Mouse (Mus musculus) lung, postnatal 0 days (tissue): Measurements from ENCODE around the gene Susd3. TPM values are rescaled to one million over a fixed set of nuclear protein-coding genes. Genes with fewer than 3 reads are reported as not detected.
A peak's percentile ranks its signal among the peaks of the same experiment; 100 is the strongest.

Source experiments
- ATAC-seq: fragments of 200-750 bp; cut with Nextera tagmentation; 2 replicates; pipeline ENCODE4 v1.8.0; 2017; ENCODE audit warnings: moderate library complexity
- DNase-seq: peaks from one replicate; pipeline ENCODE4 v3.0.0-alpha.2; 2016; ENCODE audit warnings: low spot score
- H3K27ac ChIP-seq: fragments of 300-500 bp; sonication (generic); 2 replicates; pipeline ENCODE4 v1.5.1; 2014; ENCODE audit warnings: antibody characterized with exemption, mild to moderate bottlenecking, low read length, mixed read lengths
- H3K27me3 ChIP-seq: fragments of 300-500 bp; sonication (generic); replicated peaks from 2 replicates; pipeline ENCODE4 v1.6.1; 2014; ENCODE audit warnings: low read length, mixed read lengths; ENCODE audit not compliant: insufficient read depth
- H3K36me3 ChIP-seq: fragments of 300-500 bp; sonication (generic); 2 replicates; pipeline ENCODE4 v1.6.1; 2014; ENCODE audit warnings: low read length, mixed read lengths; ENCODE audit not compliant: insufficient read depth
- H3K4me1 ChIP-seq: fragments of 300-500 bp; sonication (generic); 2 replicates; pipeline ENCODE4 v1.6.1; 2014; ENCODE audit warnings: antibody characterized with exemption, low read depth, low read length, mixed read lengths; ENCODE audit not compliant: insufficient read depth
- H3K4me2 ChIP-seq: fragments of 300-500 bp; sonication (generic); replicated peaks from 2 replicates; pipeline ENCODE4 v1.6.1; 2014; ENCODE audit warnings: low read depth, mild to moderate bottlenecking, low read length, moderate library complexity, mixed read lengths
- H3K4me3 ChIP-seq: fragments of 300-500 bp; sonication (generic); 2 replicates; pipeline ENCODE4 v1.5.1; 2014; ENCODE audit warnings: low read depth, low read length
- H3K9ac ChIP-seq: fragments of 300-500 bp; sonication (generic); replicated peaks from 2 replicates; pipeline ENCODE4 v1.6.1; 2014; ENCODE audit warnings: low read depth, mild to moderate bottlenecking
- H3K9me3 ChIP-seq: fragments of 300-500 bp; sonication (generic); 2 replicates; pipeline ENCODE4 v1.6.1; 2016; ENCODE audit warnings: low read length, mixed read lengths
- CTCF ChIP-seq: IDR thresholded peaks from 2 replicates; pipeline ENCODE4 v1.5.1; 2016; ENCODE audit warnings: antibody characterized with exemption, mild to moderate bottlenecking
- EP300 ChIP-seq: IDR thresholded peaks from 2 replicates; pipeline ENCODE4 v1.6.1; 2016; ENCODE audit warnings: antibody characterized with exemption, mild to moderate bottlenecking, control low read depth
- WGBS: fragments of 180-500 bp; shearing (Covaris S2); extraction: QIAGEN DNeasy Blood & Tissue Kit; methylation state at CpG from one replicate; pipeline ENCODE4 v1.1.7; 2014; 5-methylcytosine and 5-hydroxymethylcytosine counted together
- polyA plus RNA-seq: library from polyadenylated mRNA; unstranded; fragments of >200 nt; fragmentation: Nextera tagmentation; extraction: Ambion mirVana; gene quantifications from 2 replicates; pipeline ENCODE4 v1.2.1, GENCODE M21; 2015

Susd3 gene
- polyA plus RNA-seq, 1 experiment from 2014 or later = 2.5 TPM

DNA sequence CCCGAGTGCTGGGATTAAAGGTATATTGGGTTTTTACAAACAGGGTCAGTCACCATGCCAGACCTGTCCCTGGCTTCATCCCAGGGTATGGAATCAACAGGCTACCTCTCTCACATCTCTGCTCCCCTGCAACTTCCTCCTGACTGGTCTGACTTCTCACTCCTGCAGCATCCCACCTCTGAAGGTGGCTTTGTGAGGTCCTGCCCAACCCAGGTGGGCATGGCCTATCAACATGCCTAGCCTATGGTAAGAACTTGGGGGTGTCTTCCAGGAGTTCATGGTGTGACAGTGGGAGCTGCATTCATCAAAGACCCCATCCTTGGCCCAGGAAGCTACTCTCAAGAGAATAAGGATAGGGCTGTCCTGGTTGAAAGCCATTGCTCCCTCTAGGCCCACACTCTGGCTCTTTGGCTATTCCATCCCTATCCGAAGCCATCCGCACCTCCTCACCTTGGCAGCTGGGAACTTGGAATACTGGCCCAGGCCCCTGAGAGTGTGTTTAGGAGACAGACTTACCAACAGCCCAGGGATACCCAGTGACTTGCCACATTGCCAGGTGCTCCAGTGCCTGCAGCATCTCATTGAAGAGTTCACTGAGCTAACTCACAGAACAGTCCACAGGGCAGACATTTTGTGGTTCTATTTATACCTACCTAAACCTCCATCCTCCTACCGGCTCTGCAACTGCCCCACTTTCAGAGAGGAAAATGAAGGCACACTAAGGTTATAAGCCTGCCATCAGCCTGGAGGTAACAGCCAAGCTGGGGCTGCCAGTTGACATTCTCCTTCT lies 35.6 kb downstream of the Susd3 start:
- ATAC-seq (no peak), DNase-seq (no peak)
- Histone ChIP-seq H3K9ac (no peak overlapping the region), H3K9me3 (no peaks in the 10 kb centered on the region), H3K4me1 (peaks cover 15% of the 10 kb centered on the region; the same call in 1 of the 2 replicates), H3K27me3 (no peaks in the 10 kb centered on the region), H3K27ac (peak overlapping the region; percentile 52), H3K4me3 (no peak overlapping the region), H3K4me2 (no peak overlapping the region), H3K36me3 (no peaks in the 10 kb centered on the region)
- 86% methylated on average over 4 of the region's 4 CpGs for WGBS
- TF ChIP-seq CTCF (no peak), EP300 (no peak)

DNA sequence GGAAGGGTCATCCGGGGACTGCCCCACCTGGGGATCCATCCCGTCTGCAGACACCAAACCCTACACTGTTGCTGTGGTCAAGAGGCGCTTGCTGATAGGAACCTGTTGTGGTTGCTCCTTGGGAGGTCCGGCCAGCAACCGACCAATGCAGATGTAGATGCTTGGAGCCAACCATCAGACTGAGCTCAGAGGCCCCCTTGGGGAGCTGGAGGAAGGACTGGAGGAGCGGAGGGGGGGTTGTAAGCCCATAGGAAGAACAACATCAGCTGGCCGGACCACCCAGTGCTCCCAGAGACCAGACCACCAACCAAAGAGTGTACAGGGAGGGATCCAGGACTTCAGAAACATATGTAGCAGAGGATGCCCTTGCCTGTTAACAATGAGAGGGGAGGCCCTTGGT lies 39.2 kb downstream of the Susd3 start:
- no peak overlapping the region for H3K4me3 ChIP-seq
- TF ChIP-seq EP300 (no peak), CTCF (no peak)
- DNase-seq = no peak
- no peaks in the 10 kb centered on the region for H3K36me3 ChIP-seq
- peaks cover 10% of the 10 kb centered on the region; the same call in 1 of the 2 replicates for H3K4me1 ChIP-seq
- no peaks in the 10 kb centered on the region for H3K9me3 ChIP-seq
- 54% methylated on average over 7 of the region's 7 CpGs for WGBS
- H3K9ac ChIP-seq = no peak overlapping the region
- no peak overlapping the region for H3K4me2 ChIP-seq
- no peak for ATAC-seq
- no peak overlapping the region for H3K27ac ChIP-seq
- H3K27me3 ChIP-seq = no peaks in the 10 kb centered on the region

DNA sequence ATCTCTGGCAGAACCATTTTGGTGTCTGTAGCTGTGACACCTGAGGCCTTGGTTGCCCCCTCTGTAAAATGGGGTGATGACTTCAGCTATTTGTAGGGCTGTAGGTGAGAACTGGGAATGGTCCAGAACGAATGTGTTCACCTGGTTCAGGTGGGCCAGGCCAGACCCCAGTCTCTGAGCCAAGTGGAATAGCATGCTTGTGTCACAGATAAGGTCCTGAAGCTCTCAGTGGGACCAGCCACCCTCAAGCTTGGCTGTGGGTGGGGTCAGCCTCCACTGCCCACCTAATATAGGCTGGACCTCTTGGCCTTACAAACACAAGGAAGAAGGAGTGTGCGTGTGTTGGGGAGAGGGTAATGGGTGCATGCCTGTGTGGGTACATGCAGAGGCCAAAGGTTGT lies 42.2 kb downstream of the Susd3 start:
- H3K27ac ChIP-seq = no peak overlapping the region
- 94% methylated on average over 2 of the region's 2 CpGs for WGBS
- no peak for ATAC-seq
- H3K4me1 ChIP-seq = no peaks in the 10 kb centered on the region
- no peaks in the 10 kb centered on the region for H3K9me3 ChIP-seq
- no peak overlapping the region for H3K4me3 ChIP-seq
- no peak overlapping the region for H3K4me2 ChIP-seq
- DNase-seq = no peak
- no peaks in the 10 kb centered on the region for H3K36me3 ChIP-seq
- H3K9ac ChIP-seq = no peak overlapping the region
- no peaks in the 10 kb centered on the region for H3K27me3 ChIP-seq
- no peak for TF ChIP-seq EP300
- no peak for TF ChIP-seq CTCF

DNA sequence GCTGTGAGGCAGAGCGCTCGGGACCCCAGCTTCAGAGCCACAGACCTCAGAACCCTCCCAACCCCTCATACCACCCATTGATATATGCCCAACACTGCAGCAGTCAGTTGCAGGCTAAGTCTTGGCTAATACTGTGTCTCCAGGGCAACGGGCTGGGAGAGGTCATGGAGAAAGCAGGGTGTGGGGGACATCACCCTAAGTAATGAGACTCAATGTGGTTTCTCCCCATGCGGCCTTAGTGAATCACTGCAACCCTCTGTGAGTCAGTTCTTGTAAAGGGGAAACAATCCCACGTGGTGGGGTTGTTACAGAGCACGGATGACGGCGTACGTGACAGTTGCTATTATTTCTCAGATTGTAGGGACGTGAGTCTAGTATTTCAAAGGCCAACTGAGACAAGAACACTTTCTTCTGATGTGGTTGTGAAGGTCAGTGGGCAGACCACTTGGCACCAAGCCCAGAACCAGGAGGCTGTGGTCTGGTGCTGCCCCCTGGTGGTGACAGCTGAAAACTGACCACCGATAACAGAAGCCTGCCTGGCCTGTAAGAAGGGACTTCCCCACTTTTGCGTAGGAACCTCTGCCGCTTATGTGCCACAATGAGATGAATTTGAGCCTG lies 43.0 kb downstream of the Susd3 start:
- Histone ChIP-seq H3K27me3 (no peaks in the 10 kb centered on the region), H3K4me3 (no peak overlapping the region), H3K9ac (no peak overlapping the region), H3K27ac (no peak overlapping the region), H3K9me3 (no peaks in the 10 kb centered on the region), H3K36me3 (no peaks in the 10 kb centered on the region), H3K4me2 (no peak overlapping the region), H3K4me1 (no peaks in the 10 kb centered on the region)
- DNase-seq (peak; percentile 81), ATAC-seq (peak; percentile 81)
- WGBS = 32% methylated on average over 13 of the region's 13 CpGs
- TF ChIP-seq EP300 = peak; percentile 14; the same call in 1 of the 2 replicates
- TF ChIP-seq CTCF = peak; percentile 95

DNA sequence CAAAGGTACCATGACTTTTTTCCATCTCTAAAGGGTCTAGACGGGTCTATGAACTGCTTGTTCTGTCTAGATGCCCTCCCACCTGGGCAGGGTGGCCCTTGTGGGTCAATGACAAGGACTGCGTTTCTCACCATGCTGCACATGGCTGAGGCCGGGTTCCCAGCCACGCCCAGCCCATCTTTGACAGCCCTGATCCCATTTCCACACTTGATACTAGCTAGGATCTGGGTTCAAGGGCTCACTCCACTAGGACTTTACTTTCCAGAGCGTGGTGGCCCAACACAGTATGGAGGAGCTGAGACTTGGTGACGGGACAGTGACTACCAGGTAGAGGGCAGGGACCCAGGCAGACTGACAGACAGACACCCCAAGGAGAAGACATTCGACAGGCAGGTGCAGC lies 46.0 kb downstream of the Susd3 start:
- Histone ChIP-seq H3K4me3 (no peak overlapping the region), H3K4me2 (no peak overlapping the region), H3K27me3 (no peaks in the 10 kb centered on the region), H3K9ac (no peak overlapping the region), H3K36me3 (no peaks in the 10 kb centered on the region), H3K27ac (no peak overlapping the region), H3K4me1 (no peaks in the 10 kb centered on the region), H3K9me3 (no peaks in the 10 kb centered on the region)
- ATAC-seq (no peak), DNase-seq (no peak)
- TF ChIP-seq CTCF (no peak), EP300 (no peak)
- WGBS = 94% methylated on average over 7 of the region's 7 CpGs

DNA sequence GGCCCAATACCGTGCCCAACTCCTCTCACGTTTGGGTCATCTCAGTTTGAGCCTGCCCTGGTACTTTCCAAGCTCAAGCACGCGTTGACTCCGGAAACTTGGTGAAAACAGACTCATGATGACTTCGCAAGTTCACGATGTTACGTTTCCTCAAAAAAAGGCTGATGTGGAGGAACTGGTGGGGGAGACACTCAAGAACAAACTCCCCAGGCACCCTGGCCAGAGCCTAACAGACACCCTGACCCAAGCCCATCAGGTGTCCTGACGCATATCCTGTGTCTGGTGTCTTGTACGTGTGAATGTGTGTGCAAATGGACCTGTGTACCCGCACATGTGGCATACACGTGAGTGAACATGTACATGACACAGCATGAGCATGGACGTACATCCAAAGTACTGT lies 47.8 kb downstream of the Susd3 start:
- DNase-seq (no peak), ATAC-seq (no peak)
- 78% methylated on average over 13 of the region's 13 CpGs for whole genome bisulfite sequencing
- Histone ChIP-seq H3K4me2 (no peak overlapping the region), H3K9me3 (no peaks in the 10 kb centered on the region), H3K36me3 (0 out of 2 replicates have a peak, but pooled peaks cover 7% of the 10 kb centered on the region), H3K4me3 (no peak overlapping the region), H3K4me1 (no peaks in the 10 kb centered on the region), H3K27me3 (no peaks in the 10 kb centered on the region), H3K9ac (no peak overlapping the region), H3K27ac (no peak overlapping the region)
- TF ChIP-seq CTCF (no peak), EP300 (no peak)
